Mouse (Mus musculus) midbrain, embryonic 13.5 days (tissue): ENCODE data around the gene Srebf2. TPM values are rescaled to one million over a fixed set of nuclear protein-coding genes. Genes with fewer than 3 reads are reported as not detected.

Source experiments
- ATAC-seq: fragments of 200-750 bp; cut with Nextera tagmentation; 2 replicates; pipeline ENCODE4 v1.8.0; 2017; ENCODE audit warnings: mild to moderate bottlenecking, moderate TSS enrichment, moderate library complexity
- H3K27ac ChIP-seq: fragments of 300-500 bp; sonication (generic); 2 replicates; pipeline ENCODE4 v1.5.1; 2015; ENCODE audit warnings: inconsistent platforms, mild to moderate bottlenecking, moderate library complexity
- H3K27me3 ChIP-seq: fragments of 300-500 bp; sonication (generic); 2 replicates; pipeline ENCODE4 v1.6.1; 2015; ENCODE audit warnings: mild to moderate bottlenecking, inconsistent platforms
- H3K36me3 ChIP-seq: fragments of 300-500 bp; sonication (generic); 2 replicates; pipeline ENCODE4 v1.6.1; 2015; ENCODE audit warnings: mild to moderate bottlenecking, inconsistent platforms
- H3K4me1 ChIP-seq: fragments of 300-500 bp; sonication (generic); replicated peaks from 2 replicates; pipeline ENCODE4 v1.6.1; 2015; ENCODE audit warnings: inconsistent platforms
- H3K4me2 ChIP-seq: fragments of 300-500 bp; sonication (generic); replicated peaks from 2 replicates; pipeline ENCODE4 v1.6.1; 2015; ENCODE audit warnings: moderate library complexity, mild to moderate bottlenecking, inconsistent platforms
- H3K4me3 ChIP-seq: fragments of 300-500 bp; sonication (generic); replicated peaks from 2 replicates; pipeline ENCODE4 v1.5.1; 2015; ENCODE audit warnings: mild to moderate bottlenecking, inconsistent platforms
- H3K9ac ChIP-seq: fragments of 300-500 bp; sonication (generic); replicated peaks from 2 replicates; pipeline ENCODE4 v1.6.1; 2015; ENCODE audit warnings: mild to moderate bottlenecking, inconsistent platforms
- H3K9me3 ChIP-seq: fragments of 300-500 bp; sonication (generic); 2 replicates; pipeline ENCODE4 v1.6.1; 2016; ENCODE audit warnings: mild to moderate bottlenecking, inconsistent platforms
- WGBS: fragments of 180-500 bp; shearing (Covaris S2); methylation state at CpG from one replicate; pipeline ENCODE4 v1.1.7; 2015; 5-methylcytosine and 5-hydroxymethylcytosine counted together
- polyA plus RNA-seq: library from polyadenylated mRNA; unstranded; fragments of >200 nt; fragmentation: Nextera tagmentation; extraction: Ambion mirVana; gene quantifications from 2 replicates; pipeline ENCODE4 v1.2.1, GENCODE M21; 2015

The Srebf2 gene
- polyA plus RNA-seq, 1 experiment from 2014 or later, result 225 TPM

GRCm38 (mm10) chr15:82158243-82159035 lies 11.5 kb downstream of the Srebf2 start:
- Histone ChIP-seq H3K9ac (no peak overlapping the region), H3K36me3 (no peaks in the 10 kb centered on the region), H3K4me3 (no peak overlapping the region), H3K4me2 (no peak overlapping the region), H3K4me1 (peaks cover 55% of the 10 kb centered on the region), H3K9me3 (no peaks in the 10 kb centered on the region), H3K27me3 (no peaks in the 10 kb centered on the region), H3K27ac (no peak overlapping the region)
- ATAC-seq, result no peak
- 80% methylated on average over 17 of the region's 17 CpGs for WGBS

GRCm38 (mm10) chr15:82159471-82159870 lies 12.5 kb downstream of the Srebf2 start:
- WGBS, result 80% methylated on average over 9 of the region's 9 CpGs

GRCm38 (mm10) chr15:82160731-82161640 lies 14.0 kb downstream of the Srebf2 start:
- ATAC-seq, result no peak
- Histone ChIP-seq H3K9me3 (no peaks in the 10 kb centered on the region), H3K27ac (no peak overlapping the region), H3K9ac (no peak overlapping the region), H3K4me1 (peaks cover 66% of the 10 kb centered on the region), H3K36me3 (no peaks in the 10 kb centered on the region), H3K4me3 (no peak overlapping the region), H3K4me2 (no peak overlapping the region), H3K27me3 (no peaks in the 10 kb centered on the region)
- 87% methylated on average over 11 of the region's 11 CpGs for WGBS

More at GRCm38 (mm10) chr15:82159471-82159870, 12.5 kb downstream of the Srebf2 start:
- Histone ChIP-seq H3K4me1 (peaks cover 59% of the 10 kb centered on the region), H3K9me3 (no peaks in the 10 kb centered on the region), H3K4me2 (no peak overlapping the region), H3K27ac (no peak overlapping the region), H3K4me3 (no peak overlapping the region), H3K27me3 (no peaks in the 10 kb centered on the region), H3K9ac (no peak overlapping the region), H3K36me3 (no peaks in the 10 kb centered on the region)
- ATAC-seq, result no peak

DNA sequence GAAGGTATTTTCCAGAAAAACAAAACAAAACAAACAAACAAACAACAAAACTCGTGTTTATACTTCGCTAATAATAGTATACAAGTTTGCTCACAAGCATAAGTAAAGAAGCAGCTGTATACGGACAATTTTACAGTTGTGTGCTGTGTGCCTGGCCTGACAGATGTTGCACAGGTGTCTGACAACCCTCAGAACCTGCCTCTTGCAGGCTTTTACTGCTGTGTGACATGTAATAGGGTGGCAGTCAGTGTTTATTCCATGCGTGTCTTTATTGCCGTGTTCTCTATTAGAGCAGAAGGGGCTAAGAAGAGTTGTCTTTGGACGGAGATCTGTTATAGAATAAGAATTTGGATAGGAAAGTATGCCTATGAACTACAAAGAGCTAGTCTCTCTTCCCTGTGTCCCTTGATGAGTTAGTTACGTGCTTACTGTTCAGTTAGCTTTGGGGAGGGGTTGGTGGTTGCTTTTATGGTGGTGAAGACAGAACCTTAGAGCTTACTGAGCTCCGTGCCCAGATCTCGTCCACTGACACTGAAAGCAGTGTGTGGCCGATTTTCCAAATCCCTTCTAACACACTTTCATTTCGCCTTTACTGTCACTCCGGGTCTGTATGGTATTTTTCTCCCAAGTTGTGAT lies 15.1 kb downstream of the Srebf2 start:
- Histone ChIP-seq H3K9ac (no peak overlapping the region), H3K36me3 (no peaks in the 10 kb centered on the region), H3K27me3 (no peaks in the 10 kb centered on the region), H3K4me1 (peaks cover 77% of the 10 kb centered on the region), H3K4me3 (no peak overlapping the region), H3K9me3 (no peaks in the 10 kb centered on the region), H3K27ac (no peak overlapping the region), H3K4me2 (no peak overlapping the region)
- WGBS, result 92% methylated on average over 12 of the region's 12 CpGs
- ATAC-seq, result no peak

DNA sequence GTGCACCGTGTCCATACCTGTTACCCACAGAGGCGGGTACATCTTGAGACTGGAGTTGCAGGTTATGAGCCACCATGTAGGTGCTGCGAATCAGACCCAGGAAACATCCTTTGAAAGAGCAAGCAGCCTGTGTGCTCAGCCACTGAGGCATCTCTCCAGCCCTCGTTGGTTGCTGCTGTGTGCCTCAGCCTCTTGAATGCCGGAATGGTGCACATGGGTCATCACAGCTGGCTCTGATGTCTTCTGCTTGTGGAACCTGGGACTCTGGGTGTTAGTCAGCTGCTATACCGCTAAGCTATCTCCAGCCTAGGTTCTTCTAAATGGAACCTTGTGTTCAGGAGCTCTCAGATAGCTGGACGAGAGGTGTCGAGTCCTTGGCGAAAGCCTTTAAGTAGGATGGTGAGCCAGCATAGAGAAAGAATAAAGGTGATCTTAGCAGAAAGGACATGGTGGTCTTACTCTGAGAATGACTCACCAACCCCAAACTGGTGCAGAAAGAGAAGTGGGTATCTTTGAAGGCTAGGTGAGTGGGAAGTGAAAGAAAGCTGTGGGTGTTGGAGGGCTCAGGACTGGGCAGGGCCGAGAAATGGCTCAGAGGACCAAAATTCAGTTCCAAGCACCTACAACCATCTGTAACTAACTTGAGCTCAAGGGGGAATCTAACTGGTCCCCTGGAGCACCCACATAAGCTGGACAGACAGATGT lies 16.5 kb downstream of the Srebf2 start:
- no peaks in the 10 kb centered on the region for H3K27me3 ChIP-seq
- no peak overlapping the region for H3K9ac ChIP-seq
- no peaks in the 10 kb centered on the region for H3K9me3 ChIP-seq
- H3K4me1 ChIP-seq, result peaks cover 82% of the 10 kb centered on the region
- WGBS, result 89% methylated on average over 10 of the region's 10 CpGs
- H3K4me2 ChIP-seq, result no peak overlapping the region
- H3K36me3 ChIP-seq, result no peaks in the 10 kb centered on the region
- ATAC-seq, result no peak
- peak overlapping the region; percentile 52; the same call in 1 of the 2 replicates for H3K27ac ChIP-seq
- no peak overlapping the region for H3K4me3 ChIP-seq

GRCm38 (mm10) chr15:82164061-82164399 lies 17.0 kb downstream of the Srebf2 start:
- H3K9me3 ChIP-seq, result no peaks in the 10 kb centered on the region
- H3K4me2 ChIP-seq, result no peak overlapping the region
- no peaks in the 10 kb centered on the region for H3K27me3 ChIP-seq
- peaks cover 77% of the 10 kb centered on the region for H3K4me1 ChIP-seq
- no peak for ATAC-seq
- no peaks in the 10 kb centered on the region for H3K36me3 ChIP-seq
- WGBS, result 57% methylated on average over 4 of the region's 4 CpGs
- H3K27ac ChIP-seq, result peak overlapping the region; percentile 52
- H3K9ac ChIP-seq, result no peak overlapping the region
- no peak overlapping the region for H3K4me3 ChIP-seq

DNA sequence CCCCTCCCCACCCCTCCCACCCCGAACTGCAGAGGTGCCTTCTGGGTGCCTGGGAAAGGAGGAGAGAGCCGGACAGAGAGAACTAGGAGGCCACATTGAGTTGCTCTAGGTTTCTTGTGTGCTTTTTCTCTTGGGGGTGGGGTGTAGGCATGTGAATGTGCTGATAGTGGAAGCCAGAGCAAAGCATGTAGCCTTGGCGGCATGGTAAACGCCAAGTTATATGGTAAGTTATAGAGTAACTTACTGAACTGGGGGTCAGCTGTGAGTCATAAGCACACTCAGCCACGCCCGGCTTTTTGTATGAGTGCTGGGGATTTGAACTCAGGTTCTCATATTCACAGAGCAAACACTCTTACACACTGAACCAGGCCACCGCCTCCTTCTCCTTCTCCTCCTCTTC lies 17.5 kb downstream of the Srebf2 start:
- no peaks in the 10 kb centered on the region for H3K27me3 ChIP-seq
- no peak overlapping the region for H3K4me2 ChIP-seq
- WGBS, result 81% methylated on average over 7 of the region's 7 CpGs
- H3K27ac ChIP-seq, result peak overlapping the region; percentile 52
- ATAC-seq, result no peak
- no peaks in the 10 kb centered on the region for H3K9me3 ChIP-seq
- peaks cover 72% of the 10 kb centered on the region for H3K4me1 ChIP-seq
- H3K9ac ChIP-seq, result no peak overlapping the region
- no peak overlapping the region for H3K4me3 ChIP-seq
- no peaks in the 10 kb centered on the region for H3K36me3 ChIP-seq

GRCm38 (mm10) chr15:82165332-82166239 lies 18.6 kb downstream of the Srebf2 start:
- peaks cover 61% of the 10 kb centered on the region for H3K4me1 ChIP-seq
- peak; percentile 51; the same call in 1 of the 2 replicates for ATAC-seq
- 55% methylated on average over 8 of the region's 8 CpGs for WGBS
- H3K27ac ChIP-seq, result no peak overlapping the region
- H3K36me3 ChIP-seq, result peaks cover 10% of the 10 kb centered on the region
- no peak overlapping the region for H3K4me2 ChIP-seq
- H3K4me3 ChIP-seq, result no peak overlapping the region
- H3K27me3 ChIP-seq, result no peaks in the 10 kb centered on the region
- H3K9me3 ChIP-seq, result no peaks in the 10 kb centered on the region
- no peak overlapping the region for H3K9ac ChIP-seq

- ATAC-seq, result no peak
- peak overlapping the region; percentile 24; the same call in 1 of the 2 replicates for H3K9ac ChIP-seq
- no peak overlapping the region for H3K27ac ChIP-seq
- H3K4me2 ChIP-seq, result peak overlapping the region; percentile 9; the same call in 1 of the 2 replicates
- H3K9me3 ChIP-seq, result no peaks in the 10 kb centered on the region
- peaks cover 53% of the 10 kb centered on the region for H3K4me1 ChIP-seq
- H3K4me3 ChIP-seq, result no peak overlapping the region
- H3K36me3 ChIP-seq, result peaks cover 19% of the 10 kb centered on the region
- WGBS, result 35% methylated on average over 22 of the region's 22 CpGs
- H3K27me3 ChIP-seq, result no peaks in the 10 kb centered on the region
Observed at GRCm38 (mm10) chr15:82166240-82167100, 19.5 kb downstream of the Srebf2 start.
